Mouse (Mus musculus): ENCODE data around the gene Camsap3.

- TF ChIP-seq ZNF384 (IDR thresholded peaks at IDR 0.05; ENCODE audit: low read depth, low read length) (no peak), ZC3H11A (IDR thresholded peaks at IDR 0.05; ENCODE audit: borderline replicate concordance, low read depth, low read length) (no peak), HCFC1 (IDR thresholded peaks at IDR 0.05; ENCODE audit: borderline replicate concordance, insufficient read depth, low read length) (no peak), MAFK (IDR thresholded peaks at IDR 0.05; ENCODE audit: insufficient read depth, low read depth, low read length) (no peak)
Measured at GRCm38 (mm10) chr8:3567641-3568371, 19.3 kb upstream of the Camsap3 start, which contains the start of gene C330021F23Rik.
